Mouse (Mus musculus) small intestine, adult 2 months (tissue): ENCODE results near the gene Zfp940.

ENCODE experiments used
- CTCF ChIP-seq: fragments of 200-500 bp; IDR thresholded peaks from 2 replicates; pipeline ENCODE4 v1.5.1; 2012; ENCODE audit warnings: low read depth, mild to moderate bottlenecking, control low read depth, inconsistent platforms, low read length, moderate library complexity, mixed read lengths; ENCODE audit not compliant: insufficient replicate concordance, insufficient read length; ENCODE audit errors: extremely low read depth
- POLR2A ChIP-seq: fragments of 200-500 bp; IDR thresholded peaks from 2 replicates; pipeline ENCODE4 v1.6.1; 2012; ENCODE audit warnings: low read depth, mild to moderate bottlenecking, control low read depth, inconsistent platforms, low read length, moderate library complexity

GRCm38 (mm10) chr7:29874256-29874655 is 20.8 kb upstream of the Zfp940 start:
- TF ChIP-seq POLR2A, result no peak
- no peak for TF ChIP-seq CTCF
